Mouse (Mus musculus) cerebellum, adult 2 months (tissue): ENCODE measurements around the gene Zfp712.
A peak's percentile ranks its signal among the peaks of the same experiment; 100 is the strongest.

ENCODE experiments used
- CTCF ChIP-seq: fragments of 200-500 bp; IDR thresholded peaks from 2 replicates; pipeline ENCODE4 v1.5.1; 2011; ENCODE audit warnings: low read depth, mild to moderate bottlenecking, control low read depth, low read length, moderate library complexity, borderline replicate concordance; ENCODE audit not compliant: insufficient read depth
- POLR2A ChIP-seq: fragments of 200-500 bp; IDR thresholded peaks from 2 replicates; pipeline ENCODE4 v1.6.1; 2011; ENCODE audit warnings: low read length, control low read depth, borderline replicate concordance; ENCODE audit not compliant: insufficient read depth

GRCm38 (mm10) chr13:67108821-67109206 lies 47.8 kb upstream of the Zfp712 start:
- TF ChIP-seq POLR2A = no peak
- peak; percentile 50 for TF ChIP-seq CTCF
